Mouse (Mus musculus) MEL (cell line): ENCODE data around the gene Ube2g1.

Experiments
- CHD2 ChIP-seq: IDR thresholded peaks from 2 replicates; pipeline ENCODE4 v1.6.1; 2011; ENCODE audit warnings: low read length, improper control_type of control experiment
- CTCF ChIP-seq, 3 experiments: IDR thresholded peaks in 2 of 3; conservative IDR thresholded peaks in 1 of 3; 2 replicates each; pipeline ENCODE4 v1.5.1; 2011 to 2012; ENCODE audit warnings: low read length in 3 of 3, low read depth in 2 of 3, mild to moderate bottlenecking in 2 of 3, improper control_type of control experiment in 1 of 3, inconsistent platforms in 1 of 3, mixed read lengths in 1 of 3, moderate library complexity in 1 of 3; ENCODE audit not compliant: control insufficient read depth in 1 of 3, insufficient read depth in 1 of 3, poor library complexity in 1 of 3, severe bottlenecking in 1 of 3
- E2F4 ChIP-seq: IDR thresholded peaks from 2 replicates; pipeline ENCODE4 v1.6.1; 2011; ENCODE audit warnings: low read depth, low read length, improper control_type of control experiment, borderline replicate concordance
- ELF1 ChIP-seq: IDR thresholded peaks from 2 replicates; pipeline ENCODE4 v1.6.1; 2014; ENCODE audit warnings: low read depth, mild to moderate bottlenecking, inconsistent platforms, low read length, improper control_type of control experiment, moderate library complexity
- EP300 ChIP-seq, 2 experiments: IDR thresholded peaks; 2 replicates each; pipeline ENCODE4 v1.6.1; 2011; ENCODE audit warnings: improper control_type of control experiment in 2 of 2, low read length in 2 of 2, low read depth in 1 of 2, mild to moderate bottlenecking in 1 of 2
- GABPA ChIP-seq: IDR thresholded peaks from 2 replicates; pipeline ENCODE4 v1.6.1; 2012; ENCODE audit warnings: low read depth, mild to moderate bottlenecking, inconsistent platforms, low read length, improper control_type of control experiment, moderate library complexity
- JUND ChIP-seq: IDR thresholded peaks from 2 replicates; pipeline ENCODE4 v1.6.1; 2011; ENCODE audit warnings: low read depth, mild to moderate bottlenecking, improper control_type of control experiment, low read length
- POLR2A ChIP-seq, 2 experiments: IDR thresholded peaks; 2 replicates each; pipeline ENCODE4 v1.6.1; 2011 to 2012; ENCODE audit warnings: low read length in 2 of 2, mild to moderate bottlenecking in 2 of 2, control low read depth in 1 of 2, improper control_type of control experiment in 1 of 2, low read depth in 1 of 2, moderate library complexity in 1 of 2; ENCODE audit not compliant: control insufficient read depth in 1 of 2, insufficient read depth in 1 of 2, poor library complexity in 1 of 2
- TBP ChIP-seq: IDR thresholded peaks from 2 replicates; pipeline ENCODE4 v1.8.0; 2011; ENCODE audit warnings: low read depth, low read length, improper control_type of control experiment
- ZC3H11A ChIP-seq: IDR thresholded peaks from 2 replicates; pipeline ENCODE4 v1.6.1; 2012; ENCODE audit warnings: low read depth, mild to moderate bottlenecking, inconsistent platforms, low read length, improper control_type of control experiment
- ZKSCAN1 ChIP-seq: IDR thresholded peaks from 2 replicates; pipeline ENCODE4 v1.6.1; 2012; ENCODE audit warnings: low read depth, mild to moderate bottlenecking, inconsistent platforms, low read length, improper control_type of control experiment, moderate library complexity
- ZNF384 ChIP-seq: IDR thresholded peaks from 2 replicates; pipeline ENCODE4 v1.6.1; 2012; ENCODE audit warnings: low read depth, mild to moderate bottlenecking, inconsistent platforms, low read length, improper control_type of control experiment

DNA sequence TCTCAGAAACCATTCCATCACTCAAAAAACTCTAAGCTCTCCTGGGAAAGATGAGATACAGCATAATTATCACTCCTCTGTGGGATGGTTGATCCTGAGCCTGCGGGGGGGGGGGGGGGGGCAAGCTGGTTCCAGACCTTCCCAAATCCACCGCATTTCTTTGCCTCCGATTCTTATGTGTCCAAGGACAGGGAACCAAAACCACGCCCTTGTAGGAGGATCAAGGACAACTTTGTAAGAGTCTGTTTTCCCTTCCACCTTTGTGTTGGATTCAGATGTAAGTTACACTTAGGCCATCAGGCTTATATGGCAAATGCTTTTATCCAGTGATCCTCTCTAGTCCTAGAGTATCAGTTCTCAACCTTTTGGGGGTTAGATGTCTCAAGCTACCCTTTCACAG lies 8.8 kb downstream of the Ube2g1 start:
- TF ChIP-seq CHD2 (no peak), TBP (no peak), GABPA (no peak), POLR2A (IDR thresholded peaks at IDR 0.05; ENCODE audit: control insufficient read depth in 1 of 2, insufficient read depth in 1 of 2, low read depth in 1 of 2, low read length in 2 of 2, poor library complexity in 1 of 2) (no peak), ZKSCAN1 (no peak), CTCF (IDR thresholded peaks at IDR 0.05 in 2 of 3, conservative IDR thresholded peaks at IDR 0.05 in 1 of 3; ENCODE audit: control insufficient read depth in 1 of 3, insufficient read depth in 1 of 3, low read depth in 2 of 3, low read length in 3 of 3, poor library complexity in 1 of 3, severe bottlenecking in 1 of 3) (no peak), ZNF384 (no peak), EP300 (IDR thresholded peaks at IDR 0.05; ENCODE audit: low read depth in 1 of 2, low read length in 2 of 2) (no peak), E2F4 (no peak), JUND (no peak), ZC3H11A (no peak), ELF1 (no peak)
